Mouse (Mus musculus) midbrain, embryonic 16.5 days (tissue): ENCODE data around the gene Irx3. TPM values are rescaled to one million over a fixed set of nuclear protein-coding genes. Genes with fewer than 3 reads are reported as not detected.
A peak's percentile ranks its signal among the peaks of the same experiment; 100 is the strongest.

Experiments used
- ATAC-seq: fragments of 200-750 bp; cut with Nextera tagmentation; 2 replicates; pipeline ENCODE4 v1.8.0; 2017; ENCODE audit warnings: moderate TSS enrichment
- H3K27ac ChIP-seq: fragments of 300-500 bp; sonication (generic); 2 replicates; pipeline ENCODE4 v1.5.1; 2014; ENCODE audit warnings: mild to moderate bottlenecking, low read length, mixed read lengths
- H3K27me3 ChIP-seq: fragments of 300-500 bp; sonication (generic); 2 replicates; pipeline ENCODE4 v1.6.1; 2014; ENCODE audit warnings: low read depth, low read length, mixed read lengths; ENCODE audit not compliant: control insufficient read depth, insufficient read depth
- H3K36me3 ChIP-seq: fragments of 300-500 bp; sonication (generic); 2 replicates; pipeline ENCODE4 v1.6.1; 2014; ENCODE audit warnings: mild to moderate bottlenecking, low read length, moderate library complexity, mixed read lengths; ENCODE audit not compliant: control insufficient read depth, insufficient read depth
- H3K4me1 ChIP-seq: fragments of 300-500 bp; sonication (generic); 2 replicates; pipeline ENCODE4 v1.6.1; 2014; ENCODE audit warnings: mild to moderate bottlenecking, low read length, mixed read lengths; ENCODE audit not compliant: control insufficient read depth, insufficient read depth
- H3K4me2 ChIP-seq: fragments of 300-500 bp; sonication (generic); 2 replicates; pipeline ENCODE4 v1.6.1; 2014; ENCODE audit warnings: mild to moderate bottlenecking, low read length, mixed read lengths
- H3K4me3 ChIP-seq: fragments of 300-500 bp; sonication (generic); 2 replicates; pipeline ENCODE4 v1.5.1; 2014; ENCODE audit warnings: low read depth, mild to moderate bottlenecking, low read length, moderate library complexity, mixed read lengths
- H3K9ac ChIP-seq: fragments of 300-500 bp; sonication (generic); 2 replicates; pipeline ENCODE4 v1.6.1; 2014; ENCODE audit warnings: low read depth, low read length, mixed read lengths
- H3K9me3 ChIP-seq: fragments of 300-500 bp; sonication (generic); replicated peaks from 2 replicates; pipeline ENCODE4 v1.6.1; 2014; ENCODE audit warnings: mild to moderate bottlenecking, low read length, mixed read lengths; ENCODE audit not compliant: control insufficient read depth, poor library complexity, severe bottlenecking
- WGBS: fragments of 180-500 bp; shearing (Covaris S2); extraction: QIAGEN DNeasy Blood & Tissue Kit; methylation state at CpG from one replicate; pipeline ENCODE4 v1.1.7; 2014; 5-methylcytosine and 5-hydroxymethylcytosine counted together
- polyA plus RNA-seq: library from polyadenylated mRNA; unstranded; fragments of >200 nt; fragmentation: Nextera tagmentation; extraction: Ambion mirVana; gene quantifications from 2 replicates; pipeline ENCODE4 v1.2.1, GENCODE M21; 2015

The Irx3 gene
- polyA plus RNA-seq, 1 experiment from 2014 or later: 16.9 TPM

DNA sequence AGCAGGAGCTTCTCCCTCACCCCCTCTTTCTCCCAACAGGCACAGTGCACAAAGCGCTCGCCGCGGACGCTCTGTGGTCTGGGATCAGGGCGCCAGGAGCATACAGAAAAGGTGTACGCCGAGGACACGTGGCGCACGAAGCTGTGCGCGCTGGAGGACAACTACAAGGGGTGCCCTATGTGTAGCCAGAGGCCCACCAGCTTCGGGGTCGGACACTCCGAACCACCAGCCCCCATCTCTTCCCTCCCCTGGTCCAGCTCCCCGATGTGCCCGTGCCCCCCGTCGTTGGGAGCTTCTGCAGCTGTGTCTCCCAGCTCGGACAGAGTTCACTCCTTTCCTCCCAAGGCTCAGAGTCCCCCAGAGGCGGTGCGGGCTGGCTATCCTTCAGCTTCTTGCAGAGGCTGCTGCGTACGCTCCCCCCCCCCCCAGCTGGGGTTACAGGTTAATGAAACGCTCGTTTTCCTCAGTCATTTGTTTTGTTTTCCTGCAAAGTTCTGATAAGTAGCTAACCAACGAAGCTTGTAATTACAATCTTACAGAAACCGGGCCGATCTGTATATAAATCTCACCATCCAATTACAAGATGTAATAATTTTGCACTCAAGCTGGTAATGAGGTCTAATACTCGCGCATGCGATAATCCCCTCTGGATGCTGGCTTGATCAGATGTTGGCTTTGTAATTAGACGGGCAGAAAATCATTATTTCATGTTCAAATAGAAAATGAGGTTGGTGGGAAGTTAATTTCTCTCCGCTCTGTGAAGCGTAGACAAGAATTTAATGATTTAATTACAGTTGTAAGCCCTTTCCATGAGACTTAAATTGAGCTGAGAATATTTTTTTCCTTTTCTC lies 2.8 kb upstream of the Irx3 start:
- Histone ChIP-seq H3K4me1 (peaks cover 33% of the 10 kb centered on the region), H3K9ac (0 out of 2 replicates have a peak overlapping the region, but pooled peaks have one; percentile 23), H3K27ac (peak overlapping the region; percentile 56), H3K27me3 (peaks cover 21% of the 10 kb centered on the region), H3K4me3 (peak overlapping the region; percentile 6; the same call in 1 of the 2 replicates), H3K4me2 (peak overlapping the region; percentile 50), H3K9me3 (no peaks in the 10 kb centered on the region), H3K36me3 (no peaks in the 10 kb centered on the region)
- 2% methylated on average over 36 of the region's 36 CpGs for WGBS
- no peak for ATAC-seq

DNA sequence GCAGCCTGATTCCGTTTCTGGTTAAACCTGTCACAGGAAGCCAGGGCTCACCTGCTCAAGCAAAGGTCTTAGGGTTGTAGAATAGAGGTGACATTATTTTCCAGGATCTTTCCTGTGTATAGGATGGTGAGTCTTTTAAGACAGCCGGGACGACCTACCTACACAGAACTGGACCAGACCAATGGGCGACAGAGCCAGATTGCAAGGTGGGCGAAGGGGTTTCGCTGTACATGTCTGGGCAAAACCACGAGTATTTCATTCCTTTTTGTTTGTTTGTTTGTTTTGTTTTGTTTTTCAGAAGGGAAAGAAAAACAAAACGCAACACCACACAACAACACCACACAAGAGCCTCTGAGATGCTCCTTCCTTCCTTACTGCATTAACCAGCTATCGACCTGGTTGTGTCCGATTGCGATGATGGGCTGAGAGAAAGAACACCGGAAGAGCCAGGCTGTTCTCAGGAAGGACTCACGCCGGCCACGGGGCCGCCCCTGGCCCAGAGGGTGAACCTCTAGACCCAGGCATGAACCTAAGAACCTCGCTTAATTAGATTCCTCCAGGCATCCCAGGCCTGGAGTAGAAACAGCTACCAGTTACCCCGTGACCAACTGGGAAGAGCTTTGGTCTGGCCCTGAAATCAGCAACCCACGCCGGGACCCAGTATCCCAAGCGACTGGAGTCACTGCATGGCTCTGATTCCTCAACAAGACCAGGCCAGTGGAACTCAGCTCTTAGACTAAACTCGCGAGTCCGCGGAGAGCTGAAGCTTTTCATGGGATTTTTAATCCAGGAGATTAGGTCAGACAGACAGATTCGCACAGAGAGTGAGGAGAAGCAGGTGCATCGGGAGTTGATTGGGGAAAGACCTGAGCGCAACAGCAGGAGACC lies 1.9 kb upstream of the Irx3 start:
- Histone ChIP-seq H3K4me3 (peak overlapping the region; percentile 4; the same call in 1 of the 2 replicates), H3K36me3 (no peaks in the 10 kb centered on the region), H3K27ac (no peak overlapping the region), H3K9ac (0 out of 2 replicates have a peak overlapping the region, but pooled peaks have one; percentile 23), H3K4me2 (peak overlapping the region; percentile 40), H3K4me1 (peaks cover 35% of the 10 kb centered on the region), H3K9me3 (no peaks in the 10 kb centered on the region), H3K27me3 (peaks cover 16% of the 10 kb centered on the region)
- ATAC-seq: no peak
- 13% methylated on average over 28 of the region's 28 CpGs for WGBS

DNA sequence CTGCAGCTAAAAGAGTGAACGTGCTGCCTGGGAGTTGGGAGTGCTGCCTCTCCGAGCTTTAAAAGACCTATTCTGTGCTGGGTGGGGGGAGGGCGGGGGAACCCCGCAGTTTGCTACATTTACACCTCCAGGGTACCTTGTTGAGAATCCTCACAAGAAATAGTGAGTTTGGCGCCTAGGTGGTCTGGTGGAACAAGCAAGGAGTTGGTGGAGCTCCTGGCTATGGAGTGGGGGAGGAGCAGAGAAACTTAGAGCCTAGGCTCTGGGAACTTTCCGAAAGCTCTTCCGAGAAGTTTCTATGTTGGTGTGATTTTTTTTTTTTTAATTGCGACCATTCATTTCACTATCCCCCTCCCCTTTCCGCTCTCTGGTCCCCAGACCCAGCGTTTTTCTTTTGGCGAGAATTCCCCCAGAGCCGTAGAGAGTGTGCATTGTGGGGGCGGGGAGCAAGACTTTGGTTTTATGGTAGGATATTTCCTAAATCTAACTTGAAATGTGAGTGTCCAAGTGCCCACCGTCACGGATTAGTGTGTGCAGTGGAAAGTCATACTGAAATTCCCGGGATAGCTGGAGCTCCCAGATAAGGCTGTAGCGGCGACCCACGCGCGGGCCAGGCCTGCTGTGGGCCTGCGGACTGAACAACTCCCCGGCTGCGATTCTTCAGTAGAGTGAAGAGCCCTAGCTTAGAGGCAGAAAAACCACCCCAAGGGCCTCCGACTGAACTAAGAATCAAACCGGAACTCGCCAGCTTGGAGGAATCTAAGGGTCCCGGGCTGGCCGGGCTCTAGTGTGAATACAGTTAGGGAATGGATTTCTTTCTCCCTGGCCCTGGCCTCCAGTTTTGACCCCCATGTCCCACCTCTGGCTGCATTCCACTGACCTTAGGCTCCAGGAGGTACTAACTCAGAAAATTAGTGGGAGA lies 795 bp upstream of the Irx3 start:
- Histone ChIP-seq H3K36me3 (no peaks in the 10 kb centered on the region), H3K27me3 (peaks cover 8% of the 10 kb centered on the region), H3K9ac (peak overlapping the region; percentile 47; the same call in 1 of the 2 replicates), H3K27ac (peak overlapping the region; percentile 91), H3K4me2 (peak overlapping the region; percentile 84), H3K4me1 (peaks cover 35% of the 10 kb centered on the region), H3K9me3 (no peaks in the 10 kb centered on the region), H3K4me3 (peak overlapping the region; percentile 61)
- WGBS: 4% methylated on average over 29 of the region's 29 CpGs
- ATAC-seq: no peak

DNA sequence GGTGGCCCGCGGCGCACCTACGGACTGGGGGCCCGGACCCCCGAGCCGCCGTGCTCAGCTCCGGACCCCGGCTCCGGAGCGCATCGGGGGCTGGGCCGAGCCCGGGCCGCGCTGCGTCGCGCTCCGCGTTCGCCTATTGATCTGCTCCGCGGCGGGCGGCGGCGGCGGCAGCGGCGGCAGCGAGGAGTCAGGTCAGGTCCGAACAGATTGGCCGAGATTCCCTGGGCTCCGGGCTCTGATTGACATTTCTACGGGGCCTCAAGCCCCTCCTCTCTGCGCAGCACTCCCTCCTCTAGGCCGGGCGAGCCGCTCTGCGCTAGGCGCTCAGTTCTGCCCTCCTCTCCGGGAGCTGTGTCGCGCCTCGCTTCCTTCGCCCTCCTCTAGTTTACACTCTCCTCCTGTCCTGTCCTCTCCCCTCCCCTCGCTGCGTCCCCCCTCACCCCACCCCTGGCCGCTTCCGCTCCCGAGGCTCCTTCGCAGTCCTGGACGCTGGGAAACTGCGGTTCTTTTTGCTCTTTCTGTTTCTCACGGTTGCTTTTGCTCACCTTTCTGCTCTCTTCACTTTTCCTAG lies 541 bp downstream of the Irx3 start:
- Histone ChIP-seq H3K9ac (peak overlapping the region; percentile 83), H3K4me2 (peak overlapping the region; percentile 84), H3K36me3 (no peaks in the 10 kb centered on the region), H3K4me3 (peak overlapping the region; percentile 61), H3K27me3 (peaks cover 13% of the 10 kb centered on the region), H3K4me1 (peaks cover 35% of the 10 kb centered on the region), H3K27ac (peak overlapping the region; percentile 91), H3K9me3 (no peaks in the 10 kb centered on the region)
- ATAC-seq: peak; percentile 83
- WGBS: under 1% methylated on average over 49 of the region's 57 CpGs

DNA sequence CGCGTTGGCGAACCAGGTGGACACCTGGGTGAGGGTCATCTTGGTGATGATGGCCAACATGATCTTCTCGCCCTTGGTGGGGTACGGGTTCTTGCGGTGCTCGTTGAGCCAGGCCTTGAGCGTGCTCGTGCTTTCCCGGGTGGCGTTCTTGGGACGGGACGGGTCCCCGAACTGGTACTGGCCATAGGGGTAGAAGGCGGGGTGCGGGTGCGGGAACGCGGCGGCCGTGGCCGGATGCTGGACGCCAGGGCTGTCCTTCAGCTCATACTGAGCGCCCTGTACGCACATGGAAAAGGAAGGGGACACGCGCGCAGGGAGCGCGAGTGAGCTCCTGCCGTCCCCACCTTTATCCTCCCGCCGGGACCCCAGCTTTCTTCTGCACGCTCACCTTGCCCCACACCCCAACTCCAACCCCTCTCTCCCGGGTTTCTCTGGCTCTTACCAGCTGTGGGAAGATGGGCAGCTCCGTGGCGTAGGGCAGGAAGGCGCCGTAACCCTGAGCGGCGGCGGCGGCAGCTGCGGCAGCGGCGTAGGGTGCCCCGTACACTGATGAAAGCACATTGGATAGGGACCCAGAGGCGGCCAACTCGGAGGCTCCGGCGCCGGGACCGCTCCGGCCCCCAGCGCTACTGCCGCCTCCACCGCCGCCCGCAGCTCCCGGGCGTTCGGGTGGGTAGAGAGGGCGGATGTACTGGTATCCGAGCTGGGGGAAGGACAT lies 1.2 kb downstream of the Irx3 start:
- Histone ChIP-seq H3K4me1 (peaks cover 31% of the 10 kb centered on the region), H3K4me2 (peak overlapping the region; percentile 84), H3K9me3 (no peaks in the 10 kb centered on the region), H3K27me3 (peaks cover 18% of the 10 kb centered on the region), H3K9ac (peak overlapping the region; percentile 83), H3K4me3 (peak overlapping the region; percentile 61), H3K27ac (peak overlapping the region; percentile 91), H3K36me3 (no peaks in the 10 kb centered on the region)
- ATAC-seq: peak; percentile 34; the same call in 1 of the 2 replicates
- WGBS: under 1% methylated on average over 63 of the region's 64 CpGs

DNA sequence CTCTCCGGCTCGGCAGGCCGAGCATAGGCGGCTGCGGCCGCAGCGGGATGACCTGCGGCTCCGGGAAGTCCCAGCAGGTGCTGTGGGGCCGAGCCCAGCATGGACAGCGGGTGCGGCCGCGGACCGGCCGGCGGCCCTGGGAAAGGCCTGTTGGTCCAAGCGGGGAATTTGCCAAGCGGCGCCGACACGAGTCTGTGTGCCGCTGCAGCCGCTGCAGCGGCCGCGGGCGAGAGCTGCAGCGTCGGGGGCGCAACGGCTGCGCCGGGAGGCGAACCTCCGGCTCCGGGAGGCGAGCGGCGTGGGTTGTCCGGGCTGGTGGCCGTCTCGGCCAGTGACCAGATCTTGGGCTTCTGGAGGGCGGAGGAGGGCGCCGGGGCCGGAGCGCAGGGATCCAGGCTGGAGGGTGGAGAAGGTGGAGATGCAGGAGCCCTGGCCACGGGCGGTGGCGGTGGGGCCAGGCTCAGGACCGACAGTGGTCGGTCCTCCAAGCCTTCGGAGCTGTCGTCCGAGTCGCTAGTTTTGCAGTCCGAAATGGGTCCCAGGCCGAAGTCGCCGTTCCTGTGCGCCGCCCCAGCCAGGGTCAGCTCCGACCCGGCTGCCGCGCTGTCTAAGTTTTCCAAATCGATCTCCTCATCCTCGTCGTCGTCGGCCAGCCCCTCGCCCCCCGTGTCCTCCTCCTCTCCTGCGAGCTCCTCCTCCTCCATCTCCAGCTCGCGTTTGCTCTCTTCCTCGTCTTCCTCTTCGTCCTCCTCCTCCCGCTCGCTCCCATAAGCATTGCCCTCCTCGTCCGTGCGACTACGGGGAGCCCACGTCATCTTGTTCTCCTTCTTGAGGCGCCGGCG lies 2.0 kb downstream of the Irx3 start:
- peaks cover 25% of the 10 kb centered on the region for H3K4me1 ChIP-seq
- ATAC-seq: no peak
- H3K4me3 ChIP-seq: peak overlapping the region; percentile 61
- no peaks in the 10 kb centered on the region for H3K36me3 ChIP-seq
- H3K9me3 ChIP-seq: no peaks in the 10 kb centered on the region
- H3K27me3 ChIP-seq: peaks cover 18% of the 10 kb centered on the region
- H3K27ac ChIP-seq: peak overlapping the region; percentile 91
- H3K4me2 ChIP-seq: peak overlapping the region; percentile 84
- H3K9ac ChIP-seq: peak overlapping the region; percentile 83
- under 1% methylated on average over 71 of the region's 89 CpGs for WGBS

DNA sequence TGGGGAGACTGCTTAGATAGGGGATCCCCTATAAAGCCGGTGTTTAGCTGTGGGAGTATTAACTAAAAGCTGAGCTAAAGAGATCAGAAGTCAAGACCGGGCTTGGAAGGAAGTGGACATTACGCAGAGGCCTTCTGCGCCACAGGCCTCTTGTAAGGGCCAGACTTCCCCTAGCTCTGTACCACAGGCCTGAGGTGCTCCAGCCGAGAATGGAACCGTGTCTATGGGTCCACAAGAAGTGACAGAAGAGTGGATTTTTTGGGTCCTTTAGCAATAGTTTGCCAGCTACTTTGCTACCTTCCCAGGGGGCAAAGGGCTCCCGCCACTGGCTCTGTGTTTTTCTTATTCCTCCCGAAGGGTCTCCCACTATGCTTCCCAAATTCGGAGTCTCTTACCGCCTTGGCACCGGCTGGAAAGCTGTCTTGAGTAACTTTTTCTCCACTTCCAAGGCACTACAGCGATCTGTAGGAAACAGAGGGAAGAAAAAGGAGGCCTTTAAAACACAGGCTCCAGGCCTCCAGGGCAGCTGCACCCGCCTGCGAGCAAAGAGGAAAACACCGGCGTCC lies 2.8 kb downstream of the Irx3 start:
- Histone ChIP-seq H3K27me3 (peaks cover 18% of the 10 kb centered on the region), H3K4me2 (peak overlapping the region; percentile 84), H3K4me1 (peaks cover 21% of the 10 kb centered on the region), H3K4me3 (peak overlapping the region; percentile 61), H3K27ac (peak overlapping the region; percentile 91), H3K9me3 (no peaks in the 10 kb centered on the region), H3K36me3 (no peaks in the 10 kb centered on the region), H3K9ac (peak overlapping the region; percentile 83)
- 11% methylated on average over 16 of the region's 16 CpGs for WGBS
- ATAC-seq: no peak
